Mouse (Mus musculus): ENCODE results near the gene Gm21882.
"Not testable (repeated sequence)": the region's sequence is repeated elsewhere in the genome, so short reads cannot be mapped to it uniquely, and the experiment has no call there.

The Gm21882 gene

DNA sequence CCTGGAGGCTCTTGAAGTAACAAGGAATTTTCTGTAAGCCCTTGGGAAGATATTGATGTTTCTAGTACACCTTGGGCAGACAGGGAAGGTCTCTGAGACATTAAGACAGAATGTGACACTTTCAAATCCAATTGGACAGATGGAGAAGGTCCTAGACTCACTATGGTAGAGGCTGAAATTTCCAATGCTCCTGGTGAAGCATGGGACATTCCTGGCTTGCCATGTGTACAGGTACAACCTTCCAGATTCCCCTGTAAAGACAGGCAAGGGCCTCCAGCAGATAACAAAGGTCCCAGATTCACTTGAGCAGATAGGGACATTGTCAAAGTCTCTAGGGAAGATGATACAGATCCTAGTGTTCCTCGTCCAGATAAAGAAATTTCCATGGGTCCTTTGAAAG lies at the start of gene Gm21882:
Gm21882 (minus strand) TSS at position 101 of the 400 bp plus-strand sequence.
- H3K27me3 ChIP-seq (ENCODE audit: control insufficient read depth, insufficient read depth, low read length, poor library complexity, severe bottlenecking); H3K36me3 ChIP-seq (ENCODE audit: control insufficient read depth, insufficient read depth, low read length, poor library complexity, severe bottlenecking); DNase-seq (ENCODE audit: low read depth, low spot score): not testable (repeated sequence)

All from splenic B cell, adult 2 months (primary cell).